Mouse (Mus musculus) G1E (cell line): Measurements from ENCODE around the gene Cln5. TPM values are rescaled to one million over a fixed set of nuclear protein-coding genes. Genes with fewer than 3 reads are reported as not detected.

Experiments used
- ATAC-seq: 2 replicates; pipeline ENCODE4 v1.8.0; 2016; ENCODE audit warnings: mild to moderate bottlenecking; ENCODE audit not compliant: insufficient number of reproducible peaks, poor library complexity, low FRiP score, severe bottlenecking; ENCODE audit errors: extremely low read depth
- DNase-seq: peaks from one replicate; pipeline ENCODE4 v3.0.0; 2012; ENCODE audit warnings: low spot score
- H3K27me3 ChIP-seq: 2 replicates; pipeline ENCODE4 v1.6.1; 2012; ENCODE audit warnings: mild to moderate bottlenecking, low read length, inconsistent platforms; ENCODE audit not compliant: insufficient read depth
- H3K36me3 ChIP-seq: replicated peaks from 2 replicates; pipeline ENCODE3; 2012; ENCODE audit warnings: mild to moderate bottlenecking, inconsistent platforms
- H3K4me1 ChIP-seq: 2 replicates; pipeline ENCODE4 v1.6.1; 2012; ENCODE audit warnings: low read depth, low read length, inconsistent platforms, mixed read lengths; ENCODE audit not compliant: insufficient read depth
- H3K4me3 ChIP-seq: 2 replicates; pipeline ENCODE4 v1.5.1; 2012; ENCODE audit warnings: low read depth, mild to moderate bottlenecking, inconsistent platforms, low read length, moderate library complexity, mixed read lengths
- H3K9me3 ChIP-seq: replicated peaks from 2 replicates; pipeline ENCODE4 v1.6.1; 2012; ENCODE audit warnings: inconsistent platforms
- CTCF ChIP-seq: IDR thresholded peaks from 2 replicates; pipeline ENCODE4 v1.5.1; 2012; ENCODE audit warnings: low read depth, low read length, inconsistent platforms, mixed read lengths
- GATA1 ChIP-seq: IDR thresholded peaks from 2 replicates; pipeline ENCODE4 v1.6.1; 2012; ENCODE audit warnings: borderline replicate concordance, low read length, inconsistent platforms, mixed read lengths
- GATA2 ChIP-seq: IDR thresholded peaks from 2 replicates; pipeline ENCODE4 v1.6.1; 2012; ENCODE audit warnings: low read depth, low read length, inconsistent platforms, borderline replicate concordance
- POLR2AphosphoS5 ChIP-seq: IDR thresholded peaks from 2 replicates; pipeline ENCODE4 v1.6.1; 2012; ENCODE audit warnings: low read depth, low read length, inconsistent platforms; ENCODE audit not compliant: insufficient replicate concordance
- TAL1 ChIP-seq: conservative IDR thresholded peaks from 2 replicates; pipeline ENCODE4 v1.6.1; 2012; ENCODE audit warnings: low read depth, low read length, inconsistent platforms, mixed read lengths
- polyA plus RNA-seq: library from polyadenylated mRNA; stranded (reverse); fragments of >175 nt; gene quantifications from 2 replicates; pipeline ENCODE4 v1.2.3, GENCODE M21; 2012
- total RNA-seq, 2 experiments: library from RNA; stranded (forward) in 1 of 2; stranded (reverse) in 1 of 2; fragments of 200-1000 nt in 1 of 2; fragments of >200 nt in 1 of 2; fragmentation: Nextera tagmentation in 1 of 2; gene quantifications; 2 replicates each; pipeline ENCODE4 v1.2.3; 2014 to 2017

Gene Cln5
- total and polyA plus RNA-seq, 3 experiments, result 8.8 to 63.8 (median 49.4) TPM

- H3K27me3 ChIP-seq, result no peaks in the 10 kb centered on the region
- no peak overlapping the region for H3K4me3 ChIP-seq
- ATAC-seq (no peak), DNase-seq (no peak)
- peaks cover 52% of the 10 kb centered on the region for H3K36me3 ChIP-seq
- H3K4me1 ChIP-seq, result peaks cover 40% of the 10 kb centered on the region
- no peak for TF ChIP-seq TAL1
- TF ChIP-seq GATA1, result no peak
- no peak for TF ChIP-seq POLR2AphosphoS5
- TF ChIP-seq CTCF, result no peak
- no peak for TF ChIP-seq GATA2
- H3K9me3 ChIP-seq, result no peaks in the 10 kb centered on the region
These were observed 26.6 kb downstream of the Cln5 start for GRCm38 (mm10) chr14:103096621-103097020.

GRCm38 (mm10) chr14:103098213-103098586, 28.2 kb downstream of the Cln5 start:
- peaks cover 45% of the 10 kb centered on the region for H3K4me1 ChIP-seq
- DNase-seq (no peak), ATAC-seq (no peak)
- H3K9me3 ChIP-seq, result no peaks in the 10 kb centered on the region
- peak overlapping the region; percentile 80 for H3K4me3 ChIP-seq
- TF ChIP-seq TAL1, result no peak
- TF ChIP-seq GATA2, result no peak
- no peak for TF ChIP-seq POLR2AphosphoS5
- no peak for TF ChIP-seq GATA1
- no peak for TF ChIP-seq CTCF
- peaks cover 38% of the 10 kb centered on the region for H3K36me3 ChIP-seq
- H3K27me3 ChIP-seq, result peaks cover 4% of the 10 kb centered on the region; the same call in 1 of the 2 replicates

- H3K27me3 ChIP-seq, result peaks cover 4% of the 10 kb centered on the region; the same call in 1 of the 2 replicates
- 0 out of 2 replicates have a peak, but pooled peaks have one; percentile 17 for ATAC-seq
- no peak for TF ChIP-seq TAL1
- TF ChIP-seq GATA2, result no peak
- TF ChIP-seq GATA1, result no peak
- TF ChIP-seq CTCF, result no peak
- no peak for TF ChIP-seq POLR2AphosphoS5
- DNase-seq, result peak; percentile 87
- peaks cover 33% of the 10 kb centered on the region for H3K36me3 ChIP-seq
- H3K4me1 ChIP-seq, result peaks cover 41% of the 10 kb centered on the region
- H3K9me3 ChIP-seq, result no peaks in the 10 kb centered on the region
- H3K4me3 ChIP-seq, result peak overlapping the region; percentile 80
These were observed 28.7 kb downstream of the Cln5 start for GRCm38 (mm10) chr14:103098587-103099235.

GRCm38 (mm10) chr14:103099238-103099933, 29.4 kb downstream of the Cln5 start, which contains the start of gene Fbxl3:
Gene Fbxl3, minus strand, starts transcription at chr14:103099566.
- DNase-seq (peak; percentile 98), ATAC-seq (peak; percentile 98)
- Histone ChIP-seq H3K36me3 (peaks cover 26% of the 10 kb centered on the region), H3K4me3 (peak within 1 kb of the TSS; percentile 80), H3K27me3 (peaks cover 4% of the 10 kb centered on the region; the same call in 1 of the 2 replicates), H3K4me1 (peaks cover 35% of the 10 kb centered on the region), H3K9me3 (no peaks in the 10 kb centered on the region)
- TF ChIP-seq CTCF, result no peak
- TF ChIP-seq TAL1, result no peak
- no peak for TF ChIP-seq GATA1
- TF ChIP-seq POLR2AphosphoS5, result no peak
- TF ChIP-seq GATA2, result no peak

GRCm38 (mm10) chr14:103100296-103100695, 30.3 kb downstream of the Cln5 start:
- TF ChIP-seq GATA2, result no peak
- no peak for TF ChIP-seq POLR2AphosphoS5
- TF ChIP-seq GATA1, result no peak
- no peak for TF ChIP-seq CTCF
- TF ChIP-seq TAL1, result no peak
- ATAC-seq (no peak), DNase-seq (no peak)
- Histone ChIP-seq H3K4me1 (peaks cover 28% of the 10 kb centered on the region), H3K4me3 (peak overlapping the region; percentile 80; the same call in 1 of the 2 replicates), H3K36me3 (peaks cover 18% of the 10 kb centered on the region), H3K9me3 (no peaks in the 10 kb centered on the region), H3K27me3 (peaks cover 4% of the 10 kb centered on the region; the same call in 1 of the 2 replicates)

GRCm38 (mm10) chr14:103101171-103101570, 31.2 kb downstream of the Cln5 start:
- no peak for TF ChIP-seq GATA2
- no peak for TF ChIP-seq GATA1
- no peak for TF ChIP-seq CTCF
- TF ChIP-seq TAL1, result no peak
- no peak for TF ChIP-seq POLR2AphosphoS5
- Histone ChIP-seq H3K4me3 (no peak overlapping the region), H3K4me1 (peaks cover 22% of the 10 kb centered on the region), H3K36me3 (peaks cover 9% of the 10 kb centered on the region), H3K9me3 (no peaks in the 10 kb centered on the region), H3K27me3 (peaks cover 4% of the 10 kb centered on the region; the same call in 1 of the 2 replicates)
- DNase-seq (no peak), ATAC-seq (no peak)
